Mouse (Mus musculus): ENCODE measurements around the gene Fbxl17.

DNA sequence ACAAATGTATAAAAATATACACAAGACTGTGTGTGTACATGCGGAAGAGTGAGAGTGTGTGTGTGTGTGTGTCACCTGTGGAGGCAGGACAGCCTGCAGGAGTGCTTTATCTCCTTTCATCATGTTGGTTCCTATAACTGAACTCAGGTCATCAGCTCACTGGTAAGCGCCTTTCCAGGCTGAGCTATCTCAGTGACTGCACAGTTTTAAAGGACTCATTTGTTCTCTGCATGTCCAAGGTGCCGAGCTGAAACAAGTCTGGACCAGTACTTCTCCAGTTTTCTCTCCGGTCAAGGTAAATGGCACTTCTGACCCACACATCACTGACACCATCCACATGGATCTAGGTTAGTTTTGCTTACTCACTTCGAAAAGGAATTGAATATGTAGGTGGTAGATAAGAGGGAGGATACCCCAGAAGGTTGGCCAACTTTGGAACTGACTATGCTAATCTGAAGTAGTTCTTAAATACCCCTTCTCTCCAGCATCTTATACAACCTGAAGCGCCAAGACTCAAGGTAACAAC is 2.5 kb downstream of the Fbxl17 start:
- TF ChIP-seq POLR2A (IDR thresholded peaks at IDR 0.05; ENCODE audit: insufficient read length, low read depth) (no peak), MAX (IDR thresholded peaks at IDR 0.05; ENCODE audit: low read depth) (no peak), TCF3 (IDR thresholded peaks at IDR 0.05; ENCODE audit: insufficient read length, low read depth) (no peak), REST (IDR thresholded peaks at IDR 0.05; ENCODE audit: insufficient read depth, insufficient read length) (no peak), USF1 (IDR thresholded peaks at IDR 0.05; ENCODE audit: low read depth) (no peak), CEBPB (IDR thresholded peaks at IDR 0.05; ENCODE audit: insufficient read depth, poor library complexity, severe bottlenecking) (no peak), MYOG (IDR thresholded peaks at IDR 0.05; ENCODE audit: control insufficient read depth in 1 of 3, insufficient read depth in 1 of 3, insufficient read length in 2 of 3, low read depth in 2 of 3) (no peak), MYOD1 (IDR thresholded peaks at IDR 0.05; ENCODE audit: control insufficient read depth in 1 of 3, insufficient read length in 2 of 3, low read depth in 2 of 3) (no peak)

Data from myocyte (in vitro differentiated cells).